Mouse (Mus musculus) embryonic fibroblast, embryonic 13.5 days (primary cell): Measurements from ENCODE around the gene Lkaaear1.

ENCODE experiments used
- CTCF ChIP-seq: IDR thresholded peaks from 2 replicates; pipeline ENCODE4 v1.5.1; 2011; ENCODE audit warnings: mild to moderate bottlenecking, control low read depth, low read length, moderate library complexity, borderline replicate concordance; ENCODE audit not compliant: insufficient read depth
- POLR2A ChIP-seq: IDR thresholded peaks from 2 replicates; pipeline ENCODE4 v1.6.1; 2011; ENCODE audit warnings: low read depth, mild to moderate bottlenecking, control low read depth, low read length, moderate library complexity

DNA sequence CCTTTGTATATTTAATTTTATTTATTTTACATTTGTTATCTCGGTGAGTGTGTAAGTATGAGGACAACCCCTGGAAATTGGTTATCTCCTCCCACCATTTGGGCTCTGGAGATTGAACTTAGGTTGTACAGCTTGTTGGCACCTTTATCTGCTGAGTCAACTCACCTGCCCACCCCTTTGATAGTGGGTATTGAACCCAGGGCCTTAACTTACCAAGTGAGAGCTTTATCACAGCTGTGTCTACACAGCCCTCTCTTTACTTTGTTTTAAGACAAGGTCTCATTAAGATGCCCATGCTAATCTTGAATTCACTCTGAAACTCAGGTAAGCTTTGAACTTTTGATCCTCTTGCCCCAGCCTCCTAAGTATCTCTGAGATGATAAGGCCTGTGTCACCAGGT lies 16.3 kb downstream of the Lkaaear1 start:
- TF ChIP-seq POLR2A (no peak), CTCF (no peak)
